Mouse (Mus musculus) G1E-ER4 (cell line): ENCODE data around the gene Aqp9. TPM values are rescaled to one million over a fixed set of nuclear protein-coding genes. Genes with fewer than 3 reads are reported as not detected.

Experiments
- GATA1 ChIP-seq: IDR thresholded peaks from one replicate; pipeline ENCODE4 v1.8.0; 2012; ENCODE audit warnings: low read length, inconsistent platforms
- polyA plus RNA-seq: library from polyadenylated mRNA; stranded (reverse); fragments of >175 nt; gene quantifications from 2 replicates; pipeline ENCODE4 v1.2.3, GENCODE M21; 2012

Gene Aqp9
- polyA plus RNA-seq, 1 experiment, result 0.21 TPM

DNA sequence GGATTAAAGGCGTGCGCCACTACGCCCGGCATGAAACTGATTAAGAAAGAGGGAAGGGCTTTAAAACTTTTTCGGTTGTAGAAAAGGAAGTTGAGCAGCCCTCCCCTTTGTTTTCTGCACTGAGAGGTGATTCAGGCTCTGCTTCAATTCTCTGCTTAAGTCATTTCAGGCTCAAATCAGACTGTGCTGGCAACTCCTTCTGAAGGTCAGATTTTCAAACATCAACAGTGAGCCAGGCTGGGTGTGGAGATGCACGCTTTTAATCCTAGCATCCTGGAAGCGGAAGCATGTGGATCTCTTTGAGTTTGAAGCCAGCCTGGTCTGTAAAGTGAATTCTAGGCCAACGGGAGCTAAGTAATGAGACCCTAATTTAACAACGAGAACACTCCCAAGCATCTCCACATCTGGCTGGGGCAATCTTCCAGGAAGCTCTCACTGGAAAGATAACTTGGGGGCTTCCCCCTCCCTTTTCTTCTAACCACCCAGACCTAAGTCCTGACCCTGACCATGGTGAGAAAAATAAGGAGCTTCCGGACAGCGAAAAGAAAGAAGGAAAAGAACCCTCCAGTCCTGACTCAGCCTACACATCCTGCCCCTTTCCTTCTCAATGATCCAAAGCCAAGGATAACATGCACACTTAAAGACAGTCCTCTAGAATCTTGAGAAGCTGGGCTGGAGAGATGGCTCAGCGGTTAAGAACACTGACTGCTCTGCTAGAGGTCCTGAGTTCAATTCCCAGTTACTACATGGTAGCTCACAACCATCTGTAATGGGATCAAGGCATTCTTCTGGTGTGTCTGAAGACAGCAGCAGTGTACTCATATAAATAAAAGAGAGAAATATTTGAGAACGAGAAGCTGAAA is 7.4 kb downstream of the Aqp9 start:
- TF ChIP-seq GATA1, result no peak

DNA sequence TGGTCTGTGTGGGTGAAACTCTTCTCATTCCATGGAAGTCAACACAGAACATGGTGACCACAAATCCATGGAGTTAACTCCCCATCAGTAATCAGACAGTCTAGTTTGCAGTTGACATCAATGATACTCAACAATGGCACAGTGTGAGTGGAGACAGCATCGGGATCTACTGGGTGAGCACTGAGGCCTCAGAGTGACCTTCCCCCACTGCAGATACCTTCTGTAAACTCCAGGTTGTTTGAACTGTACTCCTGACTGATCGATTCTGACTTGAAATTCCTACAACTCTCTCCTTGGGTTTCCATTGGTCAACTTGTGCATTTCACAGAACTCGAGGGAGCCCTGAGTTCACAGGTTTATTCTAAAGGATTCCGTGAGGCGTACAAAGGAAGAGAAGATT is 8.8 kb downstream of the Aqp9 start:
- no peak for TF ChIP-seq GATA1

GRCm38 (mm10) chr9:71159060-71159626 is 9.3 kb downstream of the Aqp9 start:
- no peak for TF ChIP-seq GATA1

DNA sequence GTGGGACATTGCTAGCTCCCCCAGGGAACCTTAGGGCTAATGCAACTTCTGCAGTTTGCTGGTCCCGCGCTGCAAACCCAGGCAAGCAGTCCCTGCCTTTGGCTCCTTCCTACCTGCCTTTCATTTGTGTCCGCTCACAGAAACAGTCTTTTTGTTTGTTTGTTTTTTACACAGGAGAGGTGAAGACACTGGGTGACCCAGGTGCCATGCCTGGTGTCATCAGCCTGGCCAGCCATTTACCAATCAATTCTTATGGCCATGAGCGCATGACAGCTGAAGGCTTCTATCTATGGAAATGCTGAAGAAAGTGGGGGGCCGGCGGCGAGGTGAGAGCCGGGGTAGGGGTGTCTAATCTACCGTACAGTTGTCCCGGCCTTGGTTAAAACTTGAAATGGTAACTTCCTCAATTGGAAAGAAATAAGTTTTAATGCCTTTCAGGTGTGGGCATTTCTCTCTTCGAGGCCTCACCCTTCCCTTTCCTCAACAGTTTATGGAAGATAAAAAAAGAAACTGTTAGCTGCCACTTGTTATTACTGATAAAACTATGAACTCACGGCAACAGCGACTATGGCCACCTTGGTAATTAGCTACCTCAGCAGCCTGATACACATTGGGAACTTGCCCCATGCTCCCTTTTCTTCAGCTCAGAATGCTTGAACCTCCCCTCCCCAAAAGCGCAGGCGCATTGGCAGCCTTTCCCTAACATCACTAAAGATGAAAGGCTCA is 10.4 kb downstream of the Aqp9 start:
- TF ChIP-seq GATA1, result no peak

GRCm38 (mm10) chr9:71156447-71157035 is 11.9 kb downstream of the Aqp9 start:
- peak; percentile 44 for TF ChIP-seq GATA1

DNA sequence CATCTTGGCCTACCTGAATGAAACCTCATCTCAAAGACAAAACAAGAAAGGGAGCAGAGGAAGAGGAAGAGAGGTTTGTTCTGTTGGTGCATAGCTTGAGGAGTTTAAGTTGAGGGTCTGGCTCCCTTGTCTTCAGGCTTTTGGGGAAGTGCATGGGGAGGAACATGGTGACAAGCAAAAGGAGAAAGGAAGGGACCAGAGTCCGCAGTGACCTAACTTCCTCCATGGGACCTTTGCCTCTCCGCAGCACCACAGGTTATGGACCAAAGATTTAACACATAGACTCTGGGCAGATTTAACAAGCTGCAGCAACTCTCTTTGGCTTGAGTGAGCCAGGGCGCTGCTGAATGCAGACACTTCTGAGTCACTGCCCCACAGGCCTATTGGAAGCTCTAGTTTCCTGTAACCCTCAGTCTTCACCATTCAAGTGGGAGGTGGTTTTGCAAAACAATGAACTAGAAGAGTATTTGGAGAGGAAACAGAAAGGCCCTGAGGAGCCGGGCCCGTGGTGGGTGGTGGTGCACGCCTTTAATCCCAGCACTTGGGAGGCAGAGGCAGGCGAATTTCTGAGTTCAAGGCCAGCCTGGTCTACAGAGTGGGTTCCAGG is 13.0 kb downstream of the Aqp9 start:
- TF ChIP-seq GATA1, result no peak

GRCm38 (mm10) chr9:71151386-71151785 is 17.1 kb downstream of the Aqp9 start:
- TF ChIP-seq GATA1, result no peak

GRCm38 (mm10) chr9:71150175-71150574 is 18.3 kb downstream of the Aqp9 start:
- no peak for TF ChIP-seq GATA1

DNA sequence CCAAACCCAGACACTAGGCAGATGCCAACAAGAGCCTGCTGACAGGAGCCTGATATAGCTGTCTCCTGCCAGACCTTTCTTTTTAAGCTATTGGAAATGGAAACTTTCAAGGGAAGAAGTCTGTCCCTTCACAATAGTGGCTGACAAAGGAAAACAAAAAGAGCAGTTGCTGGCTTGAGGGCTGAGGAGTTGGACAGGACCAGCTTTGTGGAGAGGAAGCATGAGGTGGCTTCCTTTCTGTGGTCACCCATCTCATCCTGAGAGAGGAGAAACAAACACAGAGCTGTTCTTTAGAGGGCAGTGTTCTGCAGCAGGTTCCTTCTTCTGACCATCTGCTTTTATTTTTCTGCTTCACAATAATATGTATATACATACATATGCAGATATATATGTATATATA is 19.6 kb downstream of the Aqp9 start:
- TF ChIP-seq GATA1, result no peak

DNA sequence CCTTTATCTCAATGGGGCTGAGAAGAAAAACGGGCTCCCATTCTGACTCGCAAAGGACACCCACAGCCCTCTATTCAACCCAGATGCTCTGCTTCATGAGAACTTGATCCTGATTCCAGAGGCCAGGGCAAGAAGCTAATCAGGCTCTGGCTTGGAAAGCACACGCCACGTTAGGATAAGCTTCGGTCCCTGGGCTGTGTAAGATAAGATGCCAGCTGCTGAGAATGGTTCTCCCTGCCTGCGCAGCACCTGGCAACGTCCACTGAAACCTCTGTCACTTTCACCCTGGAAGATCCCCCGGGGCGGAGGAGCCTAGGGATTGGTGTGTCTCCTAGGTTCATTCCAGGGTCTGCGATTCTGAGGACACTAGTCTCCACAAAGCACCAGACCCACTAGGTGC is 22.3 kb downstream of the Aqp9 start:
- peak; percentile 56 for TF ChIP-seq GATA1

DNA sequence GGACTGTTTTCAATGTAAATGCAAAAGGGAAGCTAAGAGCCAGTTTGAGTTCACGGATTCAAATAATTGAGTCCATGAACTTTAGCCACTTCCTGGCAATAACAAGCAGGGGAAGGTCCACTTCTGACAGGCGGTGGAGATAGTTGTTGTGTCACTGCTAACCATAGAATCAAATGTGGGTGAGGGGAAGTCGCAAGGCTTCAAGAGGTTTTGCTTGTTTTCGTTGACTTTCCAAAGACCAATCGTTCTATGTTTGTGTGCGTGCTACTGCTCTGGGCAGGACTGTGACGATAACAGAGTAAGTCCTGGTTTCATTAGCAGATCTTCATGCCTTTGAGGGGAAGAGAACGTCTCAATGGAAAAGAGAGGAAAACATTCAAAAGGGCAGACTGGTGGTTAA is 28.3 kb downstream of the Aqp9 start:
- TF ChIP-seq GATA1, result no peak

DNA sequence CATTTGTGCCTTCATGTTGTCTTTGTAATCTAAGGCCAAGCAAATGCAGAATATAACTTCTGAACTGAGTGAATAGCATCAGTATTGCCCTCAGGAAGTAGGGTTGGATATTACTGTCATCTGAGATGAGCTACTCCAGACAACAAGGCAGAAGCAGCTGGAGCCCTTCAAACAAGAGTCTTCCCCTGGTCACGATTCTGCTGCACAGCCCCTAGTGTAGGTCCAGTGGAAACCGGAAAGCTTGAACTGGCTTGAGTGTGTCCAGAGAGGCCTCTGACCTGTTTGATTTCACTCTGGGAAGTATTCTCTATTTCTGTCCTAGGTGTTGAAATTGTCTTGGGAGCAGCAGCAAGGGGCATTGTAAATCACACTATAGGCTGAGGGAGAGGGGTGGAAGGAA is 29.5 kb downstream of the Aqp9 start:
- no peak for TF ChIP-seq GATA1

- TF ChIP-seq GATA1, result no peak
Observed at GRCm38 (mm10) chr9:71137267-71137945, 31.1 kb downstream of the Aqp9 start.

GRCm38 (mm10) chr9:71135073-71135472 is 33.4 kb downstream of the Aqp9 start:
- no peak for TF ChIP-seq GATA1

- no peak for TF ChIP-seq GATA1
Observed at GRCm38 (mm10) chr9:71133190-71133589, 35.3 kb downstream of the Aqp9 start.
